Mouse (Mus musculus): Measurements from ENCODE around the gene Ocm. TPM values are rescaled to one million over a fixed set of nuclear protein-coding genes. Genes with fewer than 3 reads are reported as not detected.
A peak's percentile ranks its signal among the peaks of the same experiment; 100 is the strongest.

The Ocm gene
- total RNA-seq, 4 experiments from 2014 or later: not detected

GRCm38 (mm10) chr5:143999409-143999808, 27.1 kb downstream of the Ocm start:
- no peak for DNase-seq

GRCm38 (mm10) chr5:143994632-143995365, 31.7 kb downstream of the Ocm start:
- DNase-seq: peak; percentile 42

GRCm38 (mm10) chr5:143993849-143994248, 32.6 kb downstream of the Ocm start:
- DNase-seq: no peak

GRCm38 (mm10) chr5:143993260-143993659, 33.2 kb downstream of the Ocm start:
- DNase-seq: no peak

- DNase-seq: no peak
Observed at GRCm38 (mm10) chr5:143992661-143993060, 33.8 kb downstream of the Ocm start.

GRCm38 (mm10) chr5:143990086-143990485, 36.4 kb downstream of the Ocm start:
- no peak for DNase-seq

- no peak for DNase-seq
Observed at GRCm38 (mm10) chr5:143989046-143989445, 37.4 kb downstream of the Ocm start.

GRCm38 (mm10) chr5:143987596-143987995, 38.9 kb downstream of the Ocm start:
- no peak for DNase-seq

- peak; percentile 79 for DNase-seq
Observed at GRCm38 (mm10) chr5:143985381-143985780, 41.1 kb downstream of the Ocm start.

- no peak for DNase-seq
Observed at GRCm38 (mm10) chr5:143982361-143982760, 44.1 kb downstream of the Ocm start.

- no peak for DNase-seq
Observed at GRCm38 (mm10) chr5:143980858-143981257, 45.6 kb downstream of the Ocm start.

- no peak for DNase-seq
Observed at GRCm38 (mm10) chr5:143976726-143977431, 49.6 kb downstream of the Ocm start.

- DNase-seq: no peak
Observed at GRCm38 (mm10) chr5:143976232-143976631, 50.2 kb downstream of the Ocm start.

- no peak for DNase-seq
Observed at GRCm38 (mm10) chr5:143975631-143975933, 50.9 kb downstream of the Ocm start.

- DNase-seq: peak; percentile 47
Observed at GRCm38 (mm10) chr5:143974931-143975630, 51.4 kb downstream of the Ocm start.

- DNase-seq: no peak
Observed at GRCm38 (mm10) chr5:143972628-143973027, 53.8 kb downstream of the Ocm start.

Other genes starting within 250 kb of the Ocm start
- gene Eif2ak1, start 208.9 kb downstream of the Ocm start, total RNA-seq (2022): 10 to 100 TPM; 42.1 to 49.3 (median 45.2) TPM
- under 1 TPM in 1 of 4 experiments, not detected in 3; 0.46 TPM for gene Ankrd61, start 129.0 kb downstream of the Ocm start, total RNA-seq (2022)
- 10 to 100 TPM; 32.7 to 36.5 (median 34.7) TPM for gene Aimp2, start 116.8 kb downstream of the Ocm start, total RNA-seq (2022)
- gene Pms2, start 116.7 kb downstream of the Ocm start, total RNA-seq (2022): 10 to 100 TPM in 3 of 4 experiments, 1 to 10 TPM in 1; 8.4 to 19.3 (median 12.6) TPM
- gene Gm42421, start 98.5 kb downstream of the Ocm start, total RNA-seq (2022): under 1 TPM in 2 of 4 experiments, not detected in 2; 0.94 to 0.95 TPM
- gene Rsph10b, start 93.6 kb downstream of the Ocm start, total RNA-seq (2022): 10 to 100 TPM in 1 of 4 experiments, 1 to 10 TPM in 3; 3.2 to 20.5 (median 6.1) TPM
- gene Ccz1, start 11.8 kb downstream of the Ocm start, total RNA-seq (2022): 10 to 100 TPM; 56.5 to 60.7 (median 60.2) TPM
- 10 to 100 TPM; 31.2 to 45.6 (median 38.8) TPM for gene Lmtk2, start 73.8 kb upstream of the Ocm start, total RNA-seq (2022)
- gene Bhlha15, start 163.6 kb upstream of the Ocm start, total RNA-seq (2022): 1 to 10 TPM in 3 of 4 experiments, under 1 TPM in 1; 0.61 to 3.0 (median 2.3) TPM
- 100 to 1,000 TPM; 113 to 201 (median 148) TPM for gene Tecpr1, start 196.9 kb upstream of the Ocm start, total RNA-seq (2022)
- 100 to 1,000 TPM; 101 to 135 (median 118) TPM for gene Bri3, start 217.8 kb upstream of the Ocm start, total RNA-seq (2022)

Measured in adrenal gland, adult 8-10 months (tissue).